Mouse (Mus musculus): ENCODE results near the gene Ell.

Gene Ell

GRCm38 (mm10) chr8:70539077-70539813 lies at the start of gene Ell:
Gene Ell, plus strand, starts transcription at chr8:70539457.
- peak; percentile 99 for DNase-seq (ENCODE audit: low spot score)

GRCm38 (mm10) chr8:70489576-70489975 lies 49.7 kb upstream of the Ell start:
- DNase-seq (ENCODE audit: low spot score), result no peak

- DNase-seq (ENCODE audit: low spot score), result no peak
These were observed 49.0 kb upstream of the Ell start for GRCm38 (mm10) chr8:70490061-70490879.

- no peak for DNase-seq (ENCODE audit: low spot score)
These were observed 48.3 kb upstream of the Ell start for GRCm38 (mm10) chr8:70490880-70491495.

GRCm38 (mm10) chr8:70492664-70493640 lies 46.3 kb upstream of the Ell start, which contains the start of gene Crlf1:
Gene Crlf1, plus strand, starts transcription at chr8:70493158.
- no peak for DNase-seq (ENCODE audit: low spot score)

GRCm38 (mm10) chr8:70493692-70494415 lies 45.4 kb upstream of the Ell start:
- DNase-seq (ENCODE audit: low spot score), result no peak

GRCm38 (mm10) chr8:70494416-70494945 lies 44.8 kb upstream of the Ell start:
- DNase-seq (ENCODE audit: low spot score), result no peak

- DNase-seq (ENCODE audit: low spot score), result no peak
These were observed 44.1 kb upstream of the Ell start for GRCm38 (mm10) chr8:70495001-70495770.

GRCm38 (mm10) chr8:70495771-70496062 lies 43.5 kb upstream of the Ell start:
- DNase-seq (ENCODE audit: low spot score), result no peak

GRCm38 (mm10) chr8:70500386-70501301 lies 38.6 kb upstream of the Ell start:
- DNase-seq (ENCODE audit: low spot score), result no peak

- DNase-seq (ENCODE audit: low spot score), result no peak
These were observed 37.3 kb upstream of the Ell start for GRCm38 (mm10) chr8:70501820-70502529.

GRCm38 (mm10) chr8:70502540-70502939 lies 36.7 kb upstream of the Ell start:
- DNase-seq (ENCODE audit: low spot score), result no peak

- DNase-seq (ENCODE audit: low spot score), result peak; percentile 81
These were observed 36.1 kb upstream of the Ell start for GRCm38 (mm10) chr8:70503062-70503750.

GRCm38 (mm10) chr8:70504291-70504716 lies 35.0 kb upstream of the Ell start:
- DNase-seq (ENCODE audit: low spot score), result peak; percentile 76

- peak; percentile 89 for DNase-seq (ENCODE audit: low spot score)
These were observed 34.4 kb upstream of the Ell start for GRCm38 (mm10) chr8:70504851-70505250.

GRCm38 (mm10) chr8:70505698-70506327 lies 33.4 kb upstream of the Ell start:
- DNase-seq (ENCODE audit: low spot score), result no peak
